Mouse (Mus musculus) liver, postnatal 0 days (tissue): Measurements from ENCODE around the gene Panx3.

Experiments used
- CTCF ChIP-seq: sonication (generic); IDR thresholded peaks from 2 replicates; pipeline ENCODE4 v1.5.1; 2016; ENCODE audit warnings: antibody characterized with exemption, low read depth
- EP300 ChIP-seq: IDR thresholded peaks from 2 replicates; pipeline ENCODE4 v1.6.1; 2016; ENCODE audit warnings: antibody characterized with exemption, low read depth, mild to moderate bottlenecking

GRCm38 (mm10) chr9:37664604-37665003 lies 4.4 kb downstream of the Panx3 start:
- TF ChIP-seq CTCF (no peak), EP300 (no peak)
